Mouse (Mus musculus) large intestine, adult 2 months (tissue): ENCODE data around the gene Poc5. TPM values are rescaled to one million over a fixed set of nuclear protein-coding genes. Genes with fewer than 3 reads are reported as not detected.

Experiments
- DNase-seq: peaks from one replicate; pipeline ENCODE4 v3.0.0-alpha.2; 2012; ENCODE audit warnings: low read depth, low spot score
- WGBS: fragments of 180-500 bp; shearing (Covaris S2); methylation state at CpG from one replicate; pipeline ENCODE4 v1.1.7; 2018; 5-methylcytosine and 5-hydroxymethylcytosine counted together
- polyA plus RNA-seq: library from polyadenylated mRNA; depleted of rRNA; stranded (reverse); fragments of >200 nt; gene quantifications from 2 replicates; pipeline ENCODE4 v1.2.3, GENCODE M21; 2012; rRNA removed

Gene Poc5
- 3.9 and 4.3 TPM in 2 replicates for polyA plus RNA-seq

GRCm38 (mm10) chr13:96388042-96388888 is at the start of gene Poc5:
Gene Poc5 (plus strand): TSS chr13:96388294.
- WGBS = under 1% methylated on average over 44 of the region's 44 CpGs
- peak; percentile 96 for DNase-seq

DNA sequence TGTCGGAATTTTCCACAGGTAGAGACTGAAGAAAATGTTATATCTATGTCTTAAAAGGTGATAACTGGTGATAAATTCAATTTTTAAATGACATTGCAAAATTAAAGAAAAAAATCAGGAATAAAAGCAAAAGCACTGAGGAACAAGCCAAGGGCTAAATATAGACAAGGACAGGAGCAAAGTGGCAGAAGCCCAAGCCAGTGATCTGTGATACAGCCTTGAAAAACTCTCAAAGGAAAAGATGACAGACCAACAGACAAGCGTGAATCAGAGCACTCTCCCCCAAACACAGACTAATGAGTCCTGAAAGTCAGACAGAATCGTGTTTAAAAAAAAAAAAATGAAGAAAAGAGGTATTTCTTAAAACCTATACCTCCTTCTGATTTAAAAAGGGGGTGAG is 46.6 kb upstream of the Poc5 start:
- 65% methylated on average over 3 of the region's 3 CpGs for WGBS
- no peak for DNase-seq

DNA sequence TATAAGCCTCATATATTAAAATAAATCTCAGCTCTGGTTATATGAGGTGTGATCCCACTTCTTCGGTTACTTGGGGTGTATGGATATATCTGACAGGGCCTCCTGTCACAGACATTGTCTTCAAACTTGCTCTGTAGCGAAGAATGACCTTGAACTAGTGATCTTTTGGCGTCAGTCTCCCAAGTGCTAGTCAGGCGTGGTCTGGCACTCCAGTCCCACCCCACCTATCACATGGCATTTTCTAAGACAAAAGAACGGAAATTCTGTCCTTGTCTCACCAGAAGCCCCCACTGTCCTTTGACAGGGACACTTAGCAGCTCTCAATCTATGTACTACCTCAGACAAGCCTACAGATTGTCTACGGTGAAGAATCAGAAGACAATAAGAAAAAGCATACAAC is 43.3 kb upstream of the Poc5 start:
- WGBS = 66% methylated on average over 6 of the region's 6 CpGs
- no peak for DNase-seq

DNA sequence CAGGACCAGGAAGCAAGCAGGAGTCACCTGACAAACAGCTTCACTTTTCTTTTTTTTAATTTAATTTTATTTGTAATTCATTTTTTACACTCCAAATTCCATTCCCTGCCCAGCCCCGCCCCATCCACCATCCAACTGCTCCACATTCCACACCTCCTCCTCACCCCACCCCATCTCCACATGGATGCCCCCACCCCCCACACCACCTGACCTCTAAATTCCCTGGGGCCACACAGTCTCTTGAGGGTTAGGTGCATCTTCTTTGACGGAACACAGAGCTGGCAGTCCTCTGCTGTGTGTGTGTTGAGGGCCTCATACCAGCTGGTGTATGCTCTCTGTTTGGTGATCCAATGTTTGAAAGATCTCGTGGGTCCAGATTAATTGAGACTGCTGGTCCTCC is 41.5 kb upstream of the Poc5 start:
- DNase-seq = no peak
- WGBS = 30% methylated on average over 3 of the region's 3 CpGs

GRCm38 (mm10) chr13:96350207-96350606 is 37.9 kb upstream of the Poc5 start:
- WGBS = 92% methylated on average over 6 of the region's 6 CpGs
- DNase-seq = no peak

- WGBS = 82% methylated on average over 12 of the region's 12 CpGs
- no peak for DNase-seq
Observed at GRCm38 (mm10) chr13:96351264-96351663, 36.8 kb upstream of the Poc5 start.

DNA sequence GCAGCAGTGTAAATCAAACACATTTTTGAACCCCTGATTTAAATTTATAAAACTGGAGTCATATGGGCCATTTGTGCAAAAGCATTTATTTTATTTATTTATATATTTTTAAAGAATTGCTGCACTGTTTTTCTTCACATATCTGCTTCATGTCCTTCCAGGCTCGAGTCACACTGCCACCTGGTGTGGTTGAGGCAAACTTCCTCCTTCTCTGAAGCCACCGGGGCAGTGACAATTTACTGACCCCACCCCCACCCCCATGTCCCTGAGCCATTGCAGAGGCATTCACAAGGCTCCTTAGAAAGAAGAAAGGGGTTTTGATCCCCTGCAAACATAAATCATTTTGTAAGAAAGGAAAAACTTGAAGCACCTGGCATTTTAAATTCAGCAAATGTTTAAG is 12.6 kb upstream of the Poc5 start:
- DNase-seq = no peak
- WGBS = 0% methylated on average over 2 of the region's 2 CpGs

GRCm38 (mm10) chr13:96376871-96377270 is 11.2 kb upstream of the Poc5 start:
- WGBS = 82% methylated on average over 18 of the region's 18 CpGs
- no peak for DNase-seq

DNA sequence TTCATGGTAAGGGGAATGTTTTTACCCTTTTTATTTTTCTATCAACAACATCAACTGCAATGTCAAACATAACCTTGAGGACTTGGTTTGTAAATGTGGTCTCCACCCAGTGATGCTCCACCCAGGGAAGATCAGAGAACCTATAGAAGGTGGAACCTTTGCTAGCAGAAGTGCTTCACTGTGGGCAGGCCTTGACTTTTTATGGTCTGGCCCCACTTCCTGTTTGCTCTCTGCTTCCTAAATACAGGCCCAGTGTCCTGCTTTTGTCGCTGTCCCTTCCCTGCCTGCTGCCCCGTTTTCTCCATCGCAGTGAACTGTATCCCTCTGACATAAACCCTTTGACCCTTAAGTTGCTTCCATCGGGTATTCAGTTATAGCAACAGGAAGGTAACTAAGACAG is 10.2 kb upstream of the Poc5 start:
- 42% methylated on average over 4 of the region's 4 CpGs for WGBS

GRCm38 (mm10) chr13:96389301-96389700 is 1.2 kb downstream of the Poc5 start:
- 23% methylated on average over 2 of the region's 2 CpGs for WGBS
- DNase-seq = no peak

More for the DNA sequence above, 10.2 kb upstream of the Poc5 start:
- no peak for DNase-seq

DNA sequence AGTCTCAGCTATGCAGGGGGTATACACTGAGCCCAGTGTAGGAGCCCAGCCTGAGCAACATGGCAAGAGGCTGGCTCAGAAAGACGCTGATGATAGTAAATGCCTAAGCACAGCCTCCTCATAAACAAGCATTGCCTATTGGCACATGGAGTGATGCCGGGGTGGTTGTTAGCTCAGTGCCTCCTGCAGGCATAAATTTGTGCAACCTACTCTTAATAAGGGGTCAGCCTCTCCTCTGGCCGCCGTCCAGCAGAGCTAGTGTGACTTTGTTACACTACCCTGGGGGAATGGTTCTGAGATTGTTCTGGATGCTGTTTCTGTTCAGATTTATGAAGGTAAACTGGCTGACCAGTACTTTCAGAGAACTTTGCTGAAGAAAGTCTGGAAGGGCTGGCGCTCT is 13.2 kb downstream of the Poc5 start:
- 95% methylated on average over 5 of the region's 5 CpGs for WGBS
- DNase-seq = no peak

DNA sequence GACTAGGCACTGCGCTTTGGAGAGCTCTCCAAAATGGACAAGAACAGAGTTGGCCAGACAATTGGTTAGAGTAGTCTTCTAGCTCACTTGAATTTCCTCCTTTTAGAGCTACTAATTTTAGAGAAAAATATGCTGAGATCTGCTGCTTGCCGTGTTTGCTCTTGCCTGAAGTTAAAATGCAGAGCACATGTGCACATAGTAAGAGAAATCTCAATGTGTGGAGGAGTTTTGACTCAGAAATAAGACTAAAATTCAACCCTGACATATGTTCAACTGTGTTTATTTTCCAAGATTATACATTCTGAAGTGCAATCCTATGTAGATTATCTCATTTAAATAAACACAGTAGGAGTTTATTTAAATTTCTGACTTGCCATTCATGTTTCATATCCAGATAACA is 17.4 kb downstream of the Poc5 start:
- DNase-seq = no peak
- 93% methylated on average over 2 of the region's 2 CpGs for WGBS

GRCm38 (mm10) chr13:96407040-96407439 is 18.9 kb downstream of the Poc5 start:
- no peak for DNase-seq
- 69% methylated on average over 4 of the region's 4 CpGs for WGBS

GRCm38 (mm10) chr13:96408786-96409185 is 20.7 kb downstream of the Poc5 start:
- no peak for DNase-seq
- WGBS = 85% methylated on average over 1 of the region's 1 CpGs

DNA sequence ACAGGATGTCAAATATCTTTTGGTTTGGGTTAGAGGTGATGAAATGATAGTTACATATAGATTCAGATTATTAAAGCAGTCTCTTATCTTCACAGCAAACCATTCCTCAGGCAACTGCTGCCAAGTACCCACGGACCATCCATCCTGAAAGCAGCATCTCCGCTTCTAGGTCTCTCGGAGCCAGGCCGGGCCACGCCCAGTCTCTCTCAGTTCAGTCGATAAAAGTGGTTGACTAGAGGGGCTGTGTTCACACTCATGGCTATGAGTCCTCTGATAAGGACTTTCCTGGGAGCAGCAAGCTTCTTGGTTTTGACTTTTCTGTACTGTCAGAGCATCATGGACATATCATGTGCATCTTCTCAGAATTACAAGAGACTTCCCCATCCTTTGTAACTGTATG is 26.3 kb downstream of the Poc5 start:
- no peak for DNase-seq
- WGBS = 87% methylated on average over 6 of the region's 6 CpGs

DNA sequence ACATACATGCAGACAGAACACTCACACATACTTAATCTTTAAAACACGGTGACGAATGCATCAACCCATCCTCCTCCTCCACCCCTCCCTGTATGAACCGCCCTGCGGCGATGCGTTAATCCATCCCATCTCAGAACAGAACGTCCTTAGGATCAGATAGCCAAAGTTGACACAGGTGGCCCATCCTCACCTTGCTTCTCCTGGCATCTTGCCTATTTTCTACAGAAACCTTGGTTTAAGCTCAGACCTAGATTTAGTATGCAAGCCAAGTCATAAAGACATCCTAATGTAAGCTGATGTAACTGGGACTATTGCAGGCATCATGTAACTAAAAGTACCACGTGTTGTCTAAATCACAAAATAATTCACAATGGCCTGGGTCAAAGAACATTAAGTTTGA is 28.3 kb downstream of the Poc5 start:
- no peak for DNase-seq
- 86% methylated on average over 8 of the region's 8 CpGs for WGBS

DNA sequence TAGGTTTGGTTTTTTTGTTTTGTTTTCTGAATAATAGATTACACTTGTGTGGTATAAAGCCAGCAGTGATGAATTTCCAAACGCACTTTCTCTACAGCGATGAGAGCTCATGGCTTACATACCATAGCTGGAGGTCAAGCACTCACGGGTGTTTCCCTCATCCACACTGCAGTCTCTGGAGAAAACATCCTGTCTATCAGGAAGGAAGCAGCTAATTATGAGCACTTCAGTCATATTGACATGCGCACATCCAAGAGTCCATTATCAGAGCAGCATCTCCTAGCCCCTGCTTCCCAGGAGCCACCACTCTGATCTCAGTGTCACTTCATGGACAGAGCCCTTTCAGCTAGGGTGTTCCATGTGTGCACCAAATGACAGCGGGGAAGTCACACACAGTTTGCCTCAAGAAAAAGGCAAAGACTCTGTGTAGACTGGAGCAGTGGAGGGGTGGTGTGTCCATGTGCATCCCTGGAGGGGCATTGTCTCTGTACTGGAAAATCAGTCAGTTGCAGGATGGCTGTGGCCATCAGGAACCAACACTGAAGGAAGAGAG is 29.2 kb downstream of the Poc5 start:
- DNase-seq = no peak
- 84% methylated on average over 5 of the region's 5 CpGs for WGBS

DNA sequence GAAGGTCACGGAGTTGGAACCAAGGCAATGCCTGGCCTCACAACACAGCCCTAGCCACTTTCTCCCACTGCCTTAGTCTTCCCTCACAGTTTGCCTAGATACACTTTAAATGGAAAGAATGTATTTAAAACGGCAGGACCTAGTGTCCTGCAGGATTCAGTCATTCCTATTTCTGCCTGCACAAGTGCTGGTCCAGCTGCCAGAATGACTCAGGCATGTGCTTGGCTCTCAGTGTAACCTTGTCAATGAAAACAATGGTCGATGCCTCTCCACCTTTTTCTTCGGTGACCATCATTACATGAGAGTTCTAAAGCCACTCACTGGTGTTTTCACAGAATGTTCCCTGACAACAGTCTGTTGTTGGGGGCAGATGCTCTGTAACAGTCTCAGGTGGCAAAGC is 30.4 kb downstream of the Poc5 start:
- 87% methylated on average over 4 of the region's 4 CpGs for WGBS
- DNase-seq = no peak

GRCm38 (mm10) chr13:96421230-96421629 is 33.1 kb downstream of the Poc5 start:
- no peak for DNase-seq

GRCm38 (mm10) chr13:96424496-96425274 is 36.6 kb downstream of the Poc5 start:
- 90% methylated on average over 12 of the region's 12 CpGs for WGBS
- DNase-seq = no peak

DNA sequence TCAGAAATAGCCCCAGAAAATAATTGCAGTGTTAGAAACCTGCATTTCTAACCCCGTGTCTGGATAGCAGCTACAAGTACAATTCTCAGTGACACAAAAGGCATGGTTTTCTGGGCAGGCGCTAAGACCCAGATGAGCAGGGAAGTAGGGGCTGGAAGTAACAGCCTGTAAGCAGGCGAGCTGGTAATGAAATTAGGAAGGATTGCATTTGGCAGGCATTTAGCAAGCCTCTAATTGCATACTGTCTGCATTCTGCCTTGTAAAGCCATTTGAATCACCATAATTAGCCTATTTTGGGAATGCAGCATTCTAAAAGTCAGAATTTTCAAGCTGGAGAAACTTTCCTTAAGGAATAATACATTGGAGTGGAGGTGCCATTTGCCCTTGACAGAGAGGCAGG is 38.0 kb downstream of the Poc5 start:
- DNase-seq = no peak
- 70% methylated on average over 3 of the region's 3 CpGs for WGBS
